Mouse (Mus musculus) liver, postnatal 0 days (tissue): ENCODE measurements around the gene Arhgef40.

Source experiments
- CTCF ChIP-seq: sonication (generic); IDR thresholded peaks from 2 replicates; pipeline ENCODE4 v1.5.1; 2016; ENCODE audit warnings: antibody characterized with exemption, low read depth
- EP300 ChIP-seq: IDR thresholded peaks from 2 replicates; pipeline ENCODE4 v1.6.1; 2016; ENCODE audit warnings: antibody characterized with exemption, low read depth, mild to moderate bottlenecking

- TF ChIP-seq CTCF: no peak
- no peak for TF ChIP-seq EP300
Measured at GRCm38 (mm10) chr14:52018248-52019050, 33.9 kb downstream of the Arhgef40 start.
